Mouse (Mus musculus) CH12.LX (cell line): ENCODE data around the gene Opcml.

Experiments used
- CTCF ChIP-seq, 2 experiments: IDR thresholded peaks in 1 of 2; conservative IDR thresholded peaks in 1 of 2; 2 replicates each; pipeline ENCODE4 v1.5.1; 2011 to 2012; ENCODE audit warnings: low read depth in 2 of 2, low read length in 2 of 2, improper control_type of control experiment in 1 of 2, inconsistent platforms in 1 of 2, mild to moderate bottlenecking in 1 of 2, moderate library complexity in 1 of 2
- MAFK ChIP-seq: IDR thresholded peaks from 2 replicates; pipeline ENCODE4 v1.6.1; 2011; ENCODE audit warnings: low read length, improper control_type of control experiment; ENCODE audit not compliant: insufficient replicate concordance
- TCF12 ChIP-seq: IDR thresholded peaks from 2 replicates; pipeline ENCODE4 v1.6.1; 2014; ENCODE audit warnings: low read depth, mild to moderate bottlenecking, inconsistent platforms, low read length, improper control_type of control experiment

DNA sequence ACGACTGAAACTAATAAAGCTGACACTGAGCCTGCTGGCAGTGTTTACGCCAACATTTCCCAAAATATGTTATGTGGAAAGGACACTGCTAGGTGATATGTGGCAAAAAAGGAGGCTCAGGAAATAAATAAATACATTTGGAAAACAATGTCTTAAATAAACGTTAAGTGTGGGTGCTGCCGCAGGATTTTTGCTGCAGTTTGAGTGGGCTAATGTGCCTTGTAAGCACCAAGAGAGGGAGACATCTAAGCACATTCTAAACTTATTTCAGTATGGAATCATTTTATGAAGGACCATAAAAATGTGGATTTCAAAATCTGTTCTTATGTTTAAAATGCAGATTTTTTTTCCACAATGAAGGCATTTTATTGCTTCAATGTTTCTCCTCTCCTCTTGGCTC, 1071.4 kb downstream of the Opcml start:
- TF ChIP-seq TCF12 (no peak), MAFK (no peak), CTCF (conservative IDR thresholded peaks at IDR 0.05 in 1 of 2, IDR thresholded peaks at IDR 0.05 in 1 of 2; ENCODE audit: low read depth in 2 of 2, low read length in 2 of 2) (no peak)
